Mouse (Mus musculus) layer of hippocampus, adult 2 months (tissue): ENCODE results near the gene Synj2. TPM values are rescaled to one million over a fixed set of nuclear protein-coding genes. Genes with fewer than 3 reads are reported as not detected.

Experiments used
- DNase-seq, 2 experiments: peaks; one replicate each; pipeline ENCODE4 v3.0.0; 2022; ENCODE audit warnings: low spot score in 2 of 2
- H3K27ac ChIP-seq: fragments of 200-600 bp; 2 replicates; pipeline ENCODE4 v1.8.1; 2022
- H3K4me3 ChIP-seq: fragments of 200-600 bp; 2 replicates; pipeline ENCODE4 v1.8.1; 2022; ENCODE audit warnings: mild to moderate bottlenecking
- CTCF ChIP-seq: fragments of 200-600 bp; conservative IDR thresholded peaks from 2 replicates; pipeline ENCODE4 v1.8.1; 2022; ENCODE audit warnings: antibody characterized with exemption, mild to moderate bottlenecking, moderate library complexity
- total RNA-seq, 2 experiments: library from RNA; stranded (reverse); gene quantifications; 2 replicates each; pipeline ENCODE4 v1.2.3; 2021

The Synj2 gene
- total RNA-seq, 2 experiments from 2014 or later = 54.1 to 62.2 TPM

DNA sequence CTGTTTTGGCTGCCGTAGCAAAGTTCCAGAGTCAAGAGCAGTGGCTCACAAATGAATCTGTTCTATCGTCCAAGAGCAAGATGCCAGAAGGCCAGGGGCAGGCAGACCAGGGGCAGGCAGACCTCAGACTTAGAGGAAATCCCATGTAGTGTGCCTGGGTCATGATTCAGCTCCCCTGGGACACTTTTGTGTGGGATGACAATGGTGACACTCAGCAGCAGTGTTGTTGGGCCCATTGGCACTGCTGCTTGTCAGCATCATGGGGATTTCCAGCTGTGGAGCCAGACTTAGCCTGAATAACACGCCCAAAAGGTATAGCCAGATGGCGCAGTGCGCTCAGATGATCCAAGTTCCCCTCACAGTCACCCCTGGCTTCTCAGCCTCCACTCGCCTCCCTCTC is 42.1 kb downstream of the Synj2 start:
- Histone ChIP-seq H3K4me3 (no peak overlapping the region), H3K27ac (no peak overlapping the region)
- TF ChIP-seq CTCF = no peak
- DNase-seq = no peak

GRCm38 (mm10) chr17:5983901-5984300 is 42.8 kb downstream of the Synj2 start:
- DNase-seq = no peak
- Histone ChIP-seq H3K4me3 (no peak overlapping the region), H3K27ac (0 out of 2 replicates have a peak overlapping the region, but pooled peaks have one; percentile 36)
- TF ChIP-seq CTCF = no peak

GRCm38 (mm10) chr17:5984700-5985231 is 43.7 kb downstream of the Synj2 start:
- TF ChIP-seq CTCF = no peak
- no peak overlapping the region for H3K4me3 ChIP-seq

GRCm38 (mm10) chr17:5985271-5985670 is 44.2 kb downstream of the Synj2 start:
- TF ChIP-seq CTCF = no peak
- H3K27ac ChIP-seq = no peak overlapping the region
- no peak overlapping the region for H3K4me3 ChIP-seq
- no peak for DNase-seq

More at GRCm38 (mm10) chr17:5984700-5985231, 43.7 kb downstream of the Synj2 start:
- no peak for DNase-seq
- H3K27ac ChIP-seq = no peak overlapping the region

DNA sequence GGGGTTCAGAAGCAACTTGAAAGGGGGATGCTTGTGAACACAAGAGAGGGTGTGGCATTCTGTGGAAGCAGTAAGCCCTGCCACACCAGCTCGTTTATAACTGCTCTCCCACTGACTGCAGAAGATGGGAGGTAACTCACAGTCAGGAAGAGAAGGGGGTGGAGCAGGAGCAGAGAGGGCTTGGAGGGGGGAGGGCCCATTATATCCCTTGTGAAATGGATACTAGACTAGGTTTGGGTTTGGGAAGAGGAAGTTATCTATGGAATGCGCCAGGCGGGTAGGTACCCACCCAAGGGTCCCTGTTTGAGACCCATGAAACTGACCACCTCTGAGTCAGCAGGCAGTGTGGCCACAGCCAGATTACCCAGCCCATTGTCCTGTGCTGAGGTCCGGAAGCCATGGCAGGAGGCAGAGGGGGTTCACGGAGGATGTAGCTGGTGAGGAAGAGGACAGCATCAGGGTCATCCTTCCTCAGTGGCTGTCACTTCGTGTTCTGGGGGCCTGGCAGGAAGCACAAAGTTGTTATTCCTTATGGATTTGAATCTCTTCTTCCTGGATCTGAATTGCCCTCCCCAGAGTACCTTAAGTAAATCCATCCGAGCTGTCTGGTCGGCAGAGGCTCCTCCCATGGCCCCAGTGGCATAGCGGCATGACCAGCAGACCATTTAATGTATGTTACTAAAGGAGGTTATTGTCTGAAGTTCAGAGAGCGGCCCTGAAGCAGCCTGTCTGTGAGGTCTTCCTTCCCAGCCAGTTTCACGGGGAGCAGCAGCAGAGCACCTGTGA is 46.4 kb downstream of the Synj2 start:
- H3K4me3 ChIP-seq = no peak overlapping the region
- H3K27ac ChIP-seq = peak overlapping the region; percentile 23; the same call in 1 of the 2 replicates
- DNase-seq = no peak
- TF ChIP-seq CTCF = no peak

GRCm38 (mm10) chr17:5988102-5988501 is 47.0 kb downstream of the Synj2 start:
- TF ChIP-seq CTCF = no peak
- no peak overlapping the region for H3K4me3 ChIP-seq
- peak overlapping the region; percentile 23; the same call in 1 of the 2 replicates for H3K27ac ChIP-seq
- DNase-seq = no peak

DNA sequence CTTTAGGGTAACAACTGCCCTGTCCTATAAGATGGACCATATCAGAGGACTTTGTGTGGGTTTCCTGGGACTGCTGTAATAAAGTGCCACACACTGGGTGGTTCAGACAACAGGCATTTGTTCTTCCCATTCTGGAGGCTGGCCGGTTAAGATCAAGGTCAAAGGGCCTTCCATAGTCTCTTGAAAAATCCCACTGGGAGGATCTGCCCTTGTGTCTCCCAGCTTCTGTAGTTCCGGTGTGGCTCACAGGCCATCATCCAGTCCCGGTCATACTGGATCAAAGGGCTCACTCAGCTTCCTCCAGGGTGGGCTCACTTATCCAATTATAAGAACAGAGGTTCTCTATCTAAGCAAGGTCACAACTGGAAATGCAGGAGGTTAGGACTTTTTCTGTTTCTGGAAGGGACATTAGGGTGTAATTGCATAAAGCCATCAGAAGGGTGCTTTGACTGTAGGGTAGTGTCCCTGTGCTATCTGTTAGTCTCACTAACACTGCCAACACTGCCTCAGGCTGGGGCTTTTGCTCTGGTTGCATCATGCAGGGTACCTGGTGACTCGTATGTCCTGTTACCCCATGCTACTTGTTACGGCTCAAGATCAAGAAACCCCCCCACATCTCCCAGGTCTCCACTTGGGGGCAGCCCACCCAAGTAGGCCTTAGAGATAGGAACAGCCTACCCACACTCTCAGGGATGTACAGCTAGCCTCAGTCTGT is 51.9 kb downstream of the Synj2 start:
- no peak overlapping the region for H3K4me3 ChIP-seq
- DNase-seq = no peak
- TF ChIP-seq CTCF = no peak
- H3K27ac ChIP-seq = no peak overlapping the region

- TF ChIP-seq CTCF = 0 out of 2 replicates have a peak, but pooled peaks have one; percentile 7
- DNase-seq = no peak
- Histone ChIP-seq H3K4me3 (no peak overlapping the region), H3K27ac (no peak overlapping the region)
Measured at GRCm38 (mm10) chr17:5993581-5994260, 52.6 kb downstream of the Synj2 start.

DNA sequence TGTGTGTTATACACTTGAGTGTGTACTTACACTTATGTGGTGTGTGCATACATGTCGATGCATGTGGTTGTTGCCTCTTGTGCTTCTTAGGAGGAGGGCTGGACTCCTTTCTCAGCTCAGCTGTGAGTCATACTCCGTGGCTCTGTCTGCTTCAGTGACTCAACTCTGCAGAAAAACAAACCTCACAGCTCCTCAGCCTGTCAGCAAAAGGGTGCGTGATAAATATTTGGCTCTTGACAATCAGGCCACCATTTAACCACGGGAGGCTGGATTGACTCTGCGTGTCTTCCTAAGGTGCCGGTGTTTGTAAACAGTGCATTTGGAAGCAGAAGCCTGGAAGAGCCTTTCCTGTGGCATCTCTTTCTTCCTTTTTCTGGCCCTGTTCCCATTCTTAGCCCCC is 53.5 kb downstream of the Synj2 start:
- peak in 1 of 2 experiments; percentile 67 for DNase-seq
- H3K4me3 ChIP-seq = no peak overlapping the region
- TF ChIP-seq CTCF = no peak
- H3K27ac ChIP-seq = peak overlapping the region; percentile 19; the same call in 1 of the 2 replicates

DNA sequence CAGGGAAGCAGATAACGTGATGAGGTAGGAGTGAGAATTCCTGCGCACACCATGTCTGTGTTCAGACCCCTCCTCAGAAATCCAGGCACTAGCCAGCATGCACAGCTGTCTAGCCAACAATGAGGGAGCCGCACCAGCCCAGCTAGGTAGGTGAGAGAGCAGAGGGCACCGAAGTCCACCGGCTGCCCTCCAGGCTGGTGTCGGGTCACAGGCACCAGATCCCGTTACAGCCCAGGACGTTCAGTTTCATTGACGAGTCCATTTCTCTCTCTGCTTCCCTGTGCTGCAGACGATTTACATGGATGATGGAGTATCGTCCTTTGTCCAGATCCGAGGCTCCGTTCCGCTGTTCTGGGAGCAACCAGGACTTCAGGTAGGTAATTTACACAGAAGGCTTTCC is 55.5 kb downstream of the Synj2 start:
- TF ChIP-seq CTCF = no peak
- Histone ChIP-seq H3K4me3 (no peak overlapping the region), H3K27ac (no peak overlapping the region)
- no peak for DNase-seq

GRCm38 (mm10) chr17:5997380-5998234 is 56.5 kb downstream of the Synj2 start:
- DNase-seq = no peak
- Histone ChIP-seq H3K27ac (peak overlapping the region; percentile 32; the same call in 1 of the 2 replicates), H3K4me3 (no peak overlapping the region)
- TF ChIP-seq CTCF = no peak

DNA sequence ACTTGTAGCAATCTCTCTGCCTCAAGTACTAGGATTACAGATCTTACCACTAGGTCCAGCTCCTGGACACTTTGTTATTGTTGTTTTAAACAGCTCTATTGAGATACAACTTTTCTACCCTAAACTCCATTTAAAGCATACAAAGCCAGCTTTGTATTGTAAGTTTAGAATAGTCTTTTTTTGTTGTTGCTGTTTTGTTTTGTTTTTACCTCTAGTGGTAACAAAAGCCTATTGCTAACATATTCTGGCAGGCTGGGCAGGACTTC is 57.1 kb downstream of the Synj2 start:
- no peak overlapping the region for H3K4me3 ChIP-seq
- H3K27ac ChIP-seq = peak overlapping the region; percentile 32; the same call in 1 of the 2 replicates
- TF ChIP-seq CTCF = no peak
- DNase-seq = no peak
